Mouse (Mus musculus) kidney, adult 11 months (tissue): Measurements from ENCODE around the gene Glis1.

Source experiments
- DNase-seq: peaks from one replicate; pipeline ENCODE4 v3.0.0; 2022

The Glis1 gene

GRCm38 (mm10) chr4:107453141-107453984, 19.0 kb downstream of the Glis1 start:
- peak; percentile 81 for DNase-seq

GRCm38 (mm10) chr4:107457602-107458001, 23.2 kb downstream of the Glis1 start:
- DNase-seq = no peak

- DNase-seq = no peak
Measured at GRCm38 (mm10) chr4:107458907-107459306, 24.5 kb downstream of the Glis1 start.

DNA sequence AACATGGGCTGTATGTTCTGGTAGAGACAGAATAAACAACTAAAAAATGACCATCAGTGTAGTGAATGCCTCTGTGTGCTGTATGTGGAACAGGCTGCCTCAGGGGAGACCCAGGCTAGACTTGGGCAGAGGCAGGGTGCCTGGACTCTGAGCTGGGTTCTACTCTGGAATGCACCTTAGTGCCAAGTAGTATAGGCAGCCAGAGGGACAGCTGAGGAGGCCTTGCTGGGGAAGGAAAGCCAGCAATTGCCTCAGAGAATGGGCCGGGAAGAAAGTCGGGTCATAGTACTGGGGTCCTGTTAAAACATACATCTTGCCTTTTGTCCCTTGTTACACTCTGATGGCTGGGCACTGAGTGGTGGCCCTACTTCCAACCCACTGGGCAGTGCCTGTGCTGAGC, 25.1 kb downstream of the Glis1 start:
- peak; percentile 53 for DNase-seq

DNA sequence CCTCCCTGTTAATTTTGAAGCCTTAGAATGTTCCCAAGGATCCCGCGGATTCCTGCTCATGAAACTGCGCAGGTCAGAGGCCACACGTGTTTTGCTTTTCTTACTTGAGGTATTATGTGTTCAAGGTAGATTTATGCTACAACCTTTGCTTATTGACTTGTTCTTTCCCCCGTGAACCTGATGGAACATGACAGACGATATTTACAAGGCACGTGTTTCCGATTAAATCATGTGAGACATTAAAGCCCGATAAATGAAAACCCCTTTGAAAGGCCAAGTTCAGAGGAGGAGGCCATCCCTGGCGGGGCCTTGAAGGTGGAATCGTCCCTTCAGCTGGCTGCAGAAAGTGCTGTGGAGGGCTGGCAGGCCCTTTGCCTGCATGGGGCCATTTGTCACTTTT, 26.1 kb downstream of the Glis1 start:
- DNase-seq = no peak

GRCm38 (mm10) chr4:107467831-107468230, 33.4 kb downstream of the Glis1 start:
- no peak for DNase-seq

GRCm38 (mm10) chr4:107468264-107468663, 33.9 kb downstream of the Glis1 start:
- peak; percentile 52 for DNase-seq

- DNase-seq = no peak
Measured at GRCm38 (mm10) chr4:107468768-107469167, 34.4 kb downstream of the Glis1 start.

DNA sequence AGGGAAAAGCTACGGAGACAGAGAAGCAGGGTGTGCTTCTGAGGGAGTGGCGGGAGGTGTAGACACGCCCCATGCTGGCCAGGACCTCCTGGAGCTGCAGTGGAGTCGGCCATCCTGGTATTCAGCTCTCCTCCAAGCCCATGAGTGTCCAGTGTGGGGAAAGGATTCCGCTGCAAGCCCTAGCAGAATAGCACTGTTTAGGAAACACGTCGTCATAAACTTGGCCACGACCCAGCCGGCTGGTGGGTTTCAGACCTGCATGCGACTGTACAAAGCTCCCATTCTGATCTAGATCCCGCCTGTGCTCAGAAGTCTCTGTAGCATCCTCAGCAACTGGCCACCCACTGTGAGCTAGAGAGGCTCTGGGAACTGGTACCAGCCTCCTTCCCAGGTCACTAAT, 41.9 kb downstream of the Glis1 start:
- no peak for DNase-seq

DNA sequence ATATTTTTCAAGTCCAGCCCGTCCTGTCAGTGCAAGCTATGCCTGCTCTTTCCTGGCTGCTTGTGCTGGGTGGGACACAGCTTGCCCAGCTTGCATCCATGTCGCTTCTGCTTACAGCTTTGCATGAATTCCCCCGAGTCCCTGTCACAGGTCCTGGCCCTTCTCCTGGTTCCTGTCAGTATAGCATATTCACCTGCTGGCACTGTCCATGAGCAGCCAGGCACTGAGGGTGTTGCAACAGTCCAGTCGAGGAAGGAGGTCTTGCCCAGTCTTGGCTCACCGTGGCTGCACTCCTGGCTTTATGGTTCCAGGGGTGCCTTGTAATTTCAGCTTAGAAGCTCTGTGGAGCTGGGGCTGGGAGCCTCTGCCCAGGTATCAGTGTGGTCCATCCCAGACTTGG, 44.6 kb downstream of the Glis1 start:
- no peak for DNase-seq

DNA sequence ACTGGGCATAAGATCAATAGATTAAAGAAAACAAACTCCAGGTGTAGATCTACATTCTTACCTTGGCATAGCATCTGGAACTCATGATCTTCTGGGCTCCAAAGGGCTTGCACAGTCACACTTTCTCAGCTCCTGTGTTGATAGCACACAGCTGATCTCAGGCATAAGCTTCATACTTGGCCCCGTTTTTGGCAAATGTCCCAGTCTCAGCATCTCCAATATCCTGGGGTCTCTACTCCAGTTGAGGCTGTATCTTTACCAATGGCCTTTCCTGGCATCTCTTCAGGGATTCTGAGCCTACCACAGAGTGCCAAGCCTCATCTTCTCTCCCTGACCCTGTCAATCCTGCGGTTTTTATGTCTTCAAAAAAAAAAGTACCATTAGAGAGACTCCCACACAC, 48.1 kb downstream of the Glis1 start:
- no peak for DNase-seq

DNA sequence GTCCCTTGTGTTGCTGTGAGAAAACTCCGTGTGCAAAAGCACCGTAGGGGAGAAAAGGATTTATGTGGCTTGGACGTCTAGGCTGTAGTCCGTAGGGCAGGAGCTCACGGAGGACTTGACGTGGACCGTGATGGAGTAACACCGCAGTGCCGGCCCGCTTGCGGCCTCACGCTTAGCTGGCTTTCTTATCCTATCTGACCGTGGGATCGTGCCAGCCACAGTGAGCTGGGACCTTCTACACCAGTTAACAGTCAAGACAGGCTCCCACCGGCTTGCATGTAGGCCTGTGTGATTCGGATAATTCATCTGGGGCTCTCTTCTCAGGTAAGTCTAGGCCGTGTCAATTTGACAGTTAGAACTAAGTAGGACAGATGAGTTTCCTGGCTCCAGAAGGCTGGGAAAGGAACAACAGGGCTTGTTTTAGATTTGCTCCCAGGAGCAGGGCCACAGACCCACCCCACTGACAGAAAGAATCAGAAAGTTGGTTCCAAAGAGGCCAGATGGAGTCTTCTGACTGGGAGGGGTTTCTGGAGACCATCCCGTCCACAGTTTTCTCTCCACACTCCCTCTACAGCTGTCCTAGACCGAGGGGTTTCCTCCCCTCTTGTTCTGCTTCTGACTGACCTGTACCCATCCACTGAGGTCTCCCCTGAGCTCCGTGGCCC, 49.3 kb downstream of the Glis1 start:
- no peak for DNase-seq

GRCm38 (mm10) chr4:107484221-107484575, 49.8 kb downstream of the Glis1 start:
- no peak for DNase-seq

- DNase-seq = no peak
Measured at GRCm38 (mm10) chr4:107485903-107486302, 51.5 kb downstream of the Glis1 start.

DNA sequence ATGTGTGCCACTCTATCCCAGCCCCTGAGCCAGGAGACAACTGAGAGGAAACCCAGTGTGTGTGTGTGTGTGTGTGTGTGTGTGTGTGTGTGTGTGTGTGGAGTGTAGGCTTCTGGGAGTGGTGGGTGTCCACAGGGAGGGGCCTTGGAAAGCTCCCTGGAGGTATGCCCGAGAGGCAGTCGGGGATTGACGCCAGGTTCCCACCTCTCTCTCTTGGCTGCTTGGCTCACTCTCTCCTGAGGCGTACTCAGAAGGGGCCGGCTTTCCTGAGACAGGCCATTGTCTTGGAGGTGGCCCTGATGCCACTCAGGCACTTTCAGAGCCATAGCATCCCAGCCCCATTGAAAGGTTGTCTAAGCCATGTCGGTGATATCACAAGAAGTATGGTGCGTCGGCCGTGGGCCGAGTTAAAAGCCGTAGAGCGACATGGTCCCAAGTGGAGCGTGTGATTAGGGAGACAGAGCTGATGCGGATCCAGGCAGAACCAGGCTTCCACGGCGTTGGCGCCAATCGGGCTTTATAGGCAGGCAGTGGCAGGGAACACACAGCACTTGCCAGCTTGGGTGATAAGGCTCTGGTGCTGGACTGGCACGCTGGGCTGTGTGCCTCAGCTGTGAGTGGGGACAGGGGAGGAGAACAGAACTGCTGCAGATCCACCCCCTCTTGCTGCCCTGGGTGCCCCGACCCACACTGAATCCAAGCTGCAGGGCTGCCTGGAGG, 54.9 kb downstream of the Glis1 start:
- DNase-seq = no peak

DNA sequence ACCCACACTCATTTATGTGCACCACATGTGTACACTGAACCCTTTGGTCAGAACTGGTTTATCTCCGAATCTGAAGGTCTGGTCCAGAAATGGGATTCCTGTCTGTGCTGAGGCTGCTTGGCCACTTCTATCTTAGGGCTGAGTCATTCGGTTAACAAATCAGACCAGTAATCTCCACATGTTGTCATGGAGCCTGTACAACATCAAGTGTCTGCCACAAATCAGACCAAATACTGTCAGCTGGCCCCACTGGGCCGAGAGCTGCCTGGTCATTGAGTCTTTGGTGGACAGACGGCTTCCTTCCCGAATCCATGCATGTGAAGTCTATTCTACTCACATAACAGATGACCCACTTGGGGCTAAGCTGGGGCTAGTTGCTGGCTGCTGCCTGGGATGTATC, 58.6 kb downstream of the Glis1 start:
- DNase-seq = no peak

GRCm38 (mm10) chr4:107495751-107496430, 61.5 kb downstream of the Glis1 start:
- DNase-seq = no peak

DNA sequence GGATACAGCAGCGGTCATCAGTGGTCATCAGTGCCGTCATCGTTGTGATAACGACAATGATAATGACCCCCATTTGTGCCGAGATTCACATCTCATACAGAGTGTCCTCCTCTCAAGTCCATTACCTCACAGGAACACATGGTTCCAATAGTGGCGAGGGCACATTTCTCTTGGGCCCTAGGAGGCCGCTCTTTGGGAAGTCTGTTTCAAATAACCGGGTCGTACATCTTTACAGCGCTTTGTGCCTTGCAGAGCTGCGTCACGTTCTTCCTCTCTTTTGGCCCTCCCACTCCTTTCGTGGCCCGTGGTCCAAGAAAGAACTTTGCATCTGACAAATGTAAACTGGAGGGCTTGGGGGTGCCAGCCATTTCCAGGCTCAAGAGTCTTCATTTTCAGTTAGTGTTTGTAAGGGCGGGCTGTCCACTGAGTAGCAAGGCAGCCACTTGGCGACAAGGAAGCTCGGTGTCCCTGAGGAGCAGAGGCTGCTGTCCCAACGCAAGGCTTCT, 63.1 kb downstream of the Glis1 start:
- no peak for DNase-seq

DNA sequence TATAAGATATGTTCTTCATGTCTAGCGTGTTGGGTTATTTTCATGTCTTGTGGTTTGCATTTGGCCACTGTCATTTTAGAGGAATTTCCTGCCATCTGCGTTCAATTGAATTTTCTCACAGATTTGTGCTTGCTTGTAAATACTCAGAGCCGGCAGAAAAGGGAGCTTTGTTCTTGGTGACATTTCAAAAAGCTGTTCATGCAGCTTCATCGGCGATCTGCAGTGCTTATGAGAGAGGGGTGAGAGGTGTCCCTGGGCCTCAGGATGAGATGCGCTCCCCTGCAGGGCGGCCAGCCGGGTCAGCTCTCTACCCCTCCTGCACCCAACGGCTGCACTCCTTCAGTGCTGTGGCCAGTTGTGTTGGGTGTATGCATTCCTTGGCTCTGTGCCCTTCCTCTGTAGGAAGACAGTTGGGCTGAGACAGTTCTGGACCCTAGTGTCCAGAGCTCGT, 68.2 kb downstream of the Glis1 start:
- no peak for DNase-seq

GRCm38 (mm10) chr4:107514981-107515380, 80.6 kb downstream of the Glis1 start:
- no peak for DNase-seq

- DNase-seq = no peak
Measured at GRCm38 (mm10) chr4:107515626-107516025, 81.2 kb downstream of the Glis1 start.

- DNase-seq = no peak
Measured at GRCm38 (mm10) chr4:107518766-107519165, 84.4 kb downstream of the Glis1 start.

GRCm38 (mm10) chr4:107520071-107520470, 85.7 kb downstream of the Glis1 start:
- DNase-seq = no peak
